Mouse (Mus musculus) hindbrain, postnatal 0 days (tissue): ENCODE measurements around the gene Pam16. TPM values are rescaled to one million over a fixed set of nuclear protein-coding genes. Genes with fewer than 3 reads are reported as not detected.

Experiments
- ATAC-seq: fragments of 200-750 bp; cut with Nextera tagmentation; 2 replicates; pipeline ENCODE4 v1.8.0; 2017; ENCODE audit warnings: mild to moderate bottlenecking, moderate TSS enrichment, moderate library complexity
- DNase-seq: peaks from one replicate; pipeline ENCODE4 v3.0.0-alpha.2; 2015; ENCODE audit warnings: low spot score
- H3K27ac ChIP-seq: fragments of 300-500 bp; sonication (generic); 2 replicates; pipeline ENCODE4 v1.5.1; 2014; ENCODE audit warnings: mild to moderate bottlenecking
- H3K27me3 ChIP-seq: fragments of 300-500 bp; sonication (generic); 2 replicates; pipeline ENCODE4 v1.6.1; 2014; ENCODE audit warnings: low read length, mixed read lengths; ENCODE audit not compliant: insufficient read depth
- H3K36me3 ChIP-seq: fragments of 300-500 bp; sonication (generic); 2 replicates; pipeline ENCODE4 v1.6.1; 2014; ENCODE audit warnings: low read length, mixed read lengths; ENCODE audit not compliant: insufficient read depth
- H3K4me1 ChIP-seq: fragments of 300-500 bp; sonication (generic); 2 replicates; pipeline ENCODE4 v1.6.1; 2014; ENCODE audit warnings: antibody characterized with exemption, low read length, mixed read lengths; ENCODE audit not compliant: insufficient read depth
- H3K4me2 ChIP-seq: fragments of 300-500 bp; sonication (generic); 2 replicates; pipeline ENCODE4 v1.6.1; 2014; ENCODE audit warnings: low read depth, mild to moderate bottlenecking, low read length, moderate library complexity, mixed read lengths
- H3K4me3 ChIP-seq: fragments of 300-500 bp; sonication (generic); 2 replicates; pipeline ENCODE4 v1.5.1; 2014; ENCODE audit warnings: low read length
- H3K9ac ChIP-seq: fragments of 300-500 bp; sonication (generic); replicated peaks from 2 replicates; pipeline ENCODE4 v1.6.1; 2014; ENCODE audit warnings: mild to moderate bottlenecking, low read length, moderate library complexity, mixed read lengths
- H3K9me3 ChIP-seq: fragments of 300-500 bp; sonication (generic); 2 replicates; pipeline ENCODE4 v1.6.1; 2016; ENCODE audit warnings: low read length, mixed read lengths
- CTCF ChIP-seq: IDR thresholded peaks from 2 replicates; pipeline ENCODE4 v1.5.1; 2016; ENCODE audit warnings: antibody characterized with exemption, control low read depth, low read depth
- WGBS: fragments of 180-500 bp; shearing (Covaris S2); extraction: QIAGEN DNeasy Blood & Tissue Kit; methylation state at CpG from one replicate; pipeline ENCODE4 v1.1.7; 2014; 5-methylcytosine and 5-hydroxymethylcytosine counted together
- polyA plus RNA-seq: library from polyadenylated mRNA; unstranded; fragments of >200 nt; fragmentation: Nextera tagmentation; extraction: Ambion mirVana; gene quantifications from 2 replicates; pipeline ENCODE4 v1.2.1, GENCODE M21; 2015
- total RNA-seq: library from RNA; depleted of rRNA; stranded (reverse); fragments of >200 nt; gene quantifications from 2 replicates; pipeline ENCODE4 v1.2.3, GENCODE M21; 2014

Pam16 gene
- total and polyA plus RNA-seq, 2 experiments from 2014 or later: 25.4 to 140 TPM

GRCm38 (mm10) chr16:4607818-4608531 is 16.8 kb downstream of the Pam16 start:
- H3K9ac ChIP-seq: no peak overlapping the region
- DNase-seq: peak; percentile 91
- H3K4me3 ChIP-seq: no peak overlapping the region
- no peak overlapping the region for H3K4me2 ChIP-seq
- 52% methylated on average over 9 of the region's 9 CpGs for WGBS
- no peaks in the 10 kb centered on the region for H3K27me3 ChIP-seq
- no peaks in the 10 kb centered on the region for H3K9me3 ChIP-seq
- TF ChIP-seq CTCF: peak; percentile 98
- peak; percentile 64 for ATAC-seq
- 0 out of 2 replicates have a peak overlapping the region, but pooled peaks have one; percentile 1 for H3K27ac ChIP-seq
- H3K4me1 ChIP-seq: peaks cover 21% of the 10 kb centered on the region
- peaks cover 16% of the 10 kb centered on the region for H3K36me3 ChIP-seq

GRCm38 (mm10) chr16:4606431-4607084 is 18.2 kb downstream of the Pam16 start:
- no peak overlapping the region for H3K9ac ChIP-seq
- DNase-seq (peak; percentile 74), ATAC-seq (no peak)
- H3K4me1 ChIP-seq: peaks cover 22% of the 10 kb centered on the region
- H3K27ac ChIP-seq: peak overlapping the region; percentile 2; the same call in 1 of the 2 replicates
- H3K4me2 ChIP-seq: no peak overlapping the region
- H3K9me3 ChIP-seq: no peaks in the 10 kb centered on the region
- H3K36me3 ChIP-seq: peaks cover 10% of the 10 kb centered on the region
- TF ChIP-seq CTCF: peak; percentile 71
- H3K27me3 ChIP-seq: no peaks in the 10 kb centered on the region
- H3K4me3 ChIP-seq: no peak overlapping the region
- 39% methylated on average over 5 of the region's 5 CpGs for WGBS

GRCm38 (mm10) chr16:4605514-4606131 is 19.2 kb downstream of the Pam16 start:
- Histone ChIP-seq H3K4me2 (no peak overlapping the region), H3K36me3 (peaks cover 3% of the 10 kb centered on the region), H3K27ac (no peak overlapping the region), H3K9ac (no peak overlapping the region), H3K4me3 (no peak overlapping the region), H3K27me3 (no peaks in the 10 kb centered on the region), H3K4me1 (peaks cover 22% of the 10 kb centered on the region), H3K9me3 (no peaks in the 10 kb centered on the region)
- WGBS: 44% methylated on average over 13 of the region's 13 CpGs
- no peak for ATAC-seq
- TF ChIP-seq CTCF: no peak
- no peak for DNase-seq

- ATAC-seq (no peak), DNase-seq (no peak)
- WGBS: 69% methylated on average over 11 of the region's 11 CpGs
- TF ChIP-seq CTCF: no peak
- Histone ChIP-seq H3K9me3 (no peaks in the 10 kb centered on the region), H3K36me3 (no peaks in the 10 kb centered on the region; the same call in 1 of the 2 replicates), H3K4me3 (no peak overlapping the region), H3K4me1 (peaks cover 23% of the 10 kb centered on the region), H3K27me3 (no peaks in the 10 kb centered on the region), H3K27ac (no peak overlapping the region), H3K4me2 (no peak overlapping the region), H3K9ac (no peak overlapping the region)
These were observed 20.4 kb downstream of the Pam16 start for GRCm38 (mm10) chr16:4604293-4604837.

- Histone ChIP-seq H3K4me3 (no peak overlapping the region), H3K4me1 (peaks cover 33% of the 10 kb centered on the region), H3K36me3 (no peaks in the 10 kb centered on the region), H3K4me2 (no peak overlapping the region), H3K27ac (no peak overlapping the region), H3K9ac (no peak overlapping the region), H3K9me3 (no peaks in the 10 kb centered on the region), H3K27me3 (no peaks in the 10 kb centered on the region)
- ATAC-seq (no peak), DNase-seq (no peak)
- WGBS: 75% methylated on average over 1 of the region's 1 CpGs
- no peak for TF ChIP-seq CTCF
These were observed 21.3 kb downstream of the Pam16 start for GRCm38 (mm10) chr16:4603453-4603837.

GRCm38 (mm10) chr16:4602766-4603452 is 21.9 kb downstream of the Pam16 start:
- no peak for DNase-seq
- TF ChIP-seq CTCF: no peak
- H3K9me3 ChIP-seq: no peaks in the 10 kb centered on the region
- H3K27me3 ChIP-seq: no peaks in the 10 kb centered on the region
- ATAC-seq: no peak
- no peak overlapping the region for H3K9ac ChIP-seq
- H3K27ac ChIP-seq: peak overlapping the region; percentile 32; the same call in 1 of the 2 replicates
- no peak overlapping the region for H3K4me2 ChIP-seq
- 31% methylated on average over 7 of the region's 7 CpGs for WGBS
- peaks cover 36% of the 10 kb centered on the region for H3K4me1 ChIP-seq
- no peak overlapping the region for H3K4me3 ChIP-seq
- H3K36me3 ChIP-seq: no peaks in the 10 kb centered on the region
